Mouse (Mus musculus) intestine, embryonic 14.5 days (tissue): ENCODE data around the gene Metap2. TPM values are rescaled to one million over a fixed set of nuclear protein-coding genes. Genes with fewer than 3 reads are reported as not detected.
"Not testable (repeated sequence)": the region's sequence is repeated elsewhere in the genome, so short reads cannot be mapped to it uniquely, and the experiment has no call there.

Experiments used
- ATAC-seq: fragments of 200-750 bp; cut with Nextera tagmentation; replicated peaks from 2 replicates; pipeline ENCODE4 v1.8.0; 2017; ENCODE audit warnings: low read depth, moderate number of reproducible peaks, moderate TSS enrichment, moderate library complexity; ENCODE audit not compliant: low FRiP score, low TSS enrichment
- DNase-seq: peaks from one replicate; pipeline ENCODE4 v3.0.0-alpha.2; 2018; ENCODE audit warnings: low spot score
- H3K27ac ChIP-seq: fragments of 300-500 bp; sonication (generic); 2 replicates; pipeline ENCODE4 v1.5.1; 2014; ENCODE audit warnings: low read depth, mild to moderate bottlenecking, control low read depth
- H3K27me3 ChIP-seq: fragments of 300-500 bp; sonication (generic); replicated peaks from 2 replicates; pipeline ENCODE4 v1.6.1; 2014; ENCODE audit warnings: low read length, control low read depth; ENCODE audit not compliant: control insufficient read depth, insufficient read depth
- H3K36me3 ChIP-seq: fragments of 300-500 bp; sonication (generic); 2 replicates; pipeline ENCODE4 v1.6.1; 2014; ENCODE audit warnings: low read length, control low read depth; ENCODE audit not compliant: control insufficient read depth, insufficient read depth
- H3K4me1 ChIP-seq: fragments of 300-500 bp; sonication (generic); replicated peaks from 2 replicates; pipeline ENCODE4 v1.6.1; 2014; ENCODE audit warnings: low read length, control low read depth, mixed read lengths; ENCODE audit not compliant: control insufficient read depth, insufficient read depth
- H3K4me2 ChIP-seq: fragments of 300-500 bp; sonication (generic); 2 replicates; pipeline ENCODE4 v1.6.1; 2014; ENCODE audit warnings: low read length
- H3K4me3 ChIP-seq: fragments of 300-500 bp; sonication (generic); 2 replicates; pipeline ENCODE4 v1.5.1; 2014; ENCODE audit warnings: low read depth, low read length, control low read depth, mixed read lengths
- H3K9ac ChIP-seq: fragments of 300-500 bp; sonication (generic); 2 replicates; pipeline ENCODE4 v1.6.1; 2014; ENCODE audit warnings: mild to moderate bottlenecking, low read length
- H3K9me3 ChIP-seq: fragments of 300-500 bp; sonication (generic); 2 replicates; pipeline ENCODE4 v1.6.1; 2016; ENCODE audit warnings: low read length, control low read depth; ENCODE audit not compliant: control insufficient read depth
- WGBS: fragments of 180-500 bp; shearing (Covaris S2); extraction: QIAGEN DNeasy Blood & Tissue Kit; methylation state at CpG from one replicate; pipeline ENCODE4 v1.1.7; 2014; 5-methylcytosine and 5-hydroxymethylcytosine counted together
- polyA plus RNA-seq: library from polyadenylated mRNA; unstranded; fragments of >200 nt; fragmentation: Nextera tagmentation; extraction: Ambion mirVana; gene quantifications from 2 replicates; pipeline ENCODE4 v1.2.1, GENCODE M21; 2014

Metap2 gene
- polyA plus RNA-seq, 1 experiment from 2014 or later = 206 TPM

DNA sequence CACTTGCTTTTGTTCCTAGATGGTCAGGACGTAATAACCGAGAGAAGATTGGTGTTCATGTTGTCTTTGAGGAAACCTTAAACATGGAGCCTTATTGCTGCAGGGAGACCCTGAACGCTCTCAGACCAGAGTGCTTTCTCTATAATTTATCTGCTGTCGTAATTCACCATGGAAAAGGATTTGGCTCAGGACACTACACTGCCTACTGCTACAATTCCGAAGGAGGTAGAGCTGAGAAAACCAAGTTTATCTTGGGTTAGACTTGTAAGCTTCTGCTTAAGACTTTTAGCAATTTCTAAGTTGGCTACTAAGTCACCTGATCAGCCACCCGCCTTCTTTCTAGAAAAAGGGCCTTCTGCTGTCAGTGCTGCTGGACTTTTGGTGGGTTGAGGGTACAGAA is 40.8 kb downstream of the Metap2 start:
- ATAC-seq = no peak
- 86% methylated on average over 6 of the region's 6 CpGs for WGBS

DNA sequence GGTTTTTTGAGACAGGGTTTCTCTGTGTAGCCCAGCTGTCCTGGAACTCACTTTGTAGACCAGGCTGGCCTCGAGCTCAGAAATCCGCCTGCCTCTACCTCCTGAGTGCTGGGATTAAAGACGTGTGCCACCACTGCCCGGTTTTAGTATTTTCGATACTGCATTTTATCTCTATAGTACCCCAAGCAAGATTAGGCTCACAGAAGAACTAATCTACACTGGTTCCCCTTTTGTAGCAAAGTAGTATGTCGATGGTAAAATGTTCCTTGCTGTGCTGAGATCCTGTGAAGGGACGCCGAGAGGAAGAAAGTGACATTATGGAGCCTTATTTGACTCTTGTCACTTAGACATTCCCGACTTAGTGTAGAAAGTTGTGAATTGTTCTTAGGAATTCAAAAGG is 41.8 kb downstream of the Metap2 start:
- Histone ChIP-seq H3K4me1 (no peaks in the 10 kb centered on the region), H3K27me3 (no peaks in the 10 kb centered on the region), H3K9me3 (no peaks in the 10 kb centered on the region), H3K36me3 (peaks cover 14% of the 10 kb centered on the region), H3K9ac (no peak overlapping the region), H3K27ac (no peak overlapping the region), H3K4me3 (no peak overlapping the region), H3K4me2 (no peak overlapping the region)
- 89% methylated on average over 9 of the region's 9 CpGs for WGBS
- ATAC-seq = no peak
- peak; percentile 12 for DNase-seq

More for the DNA sequence above, 40.8 kb downstream of the Metap2 start:
- H3K9me3 ChIP-seq = no peaks in the 10 kb centered on the region
- peak; percentile 24 for DNase-seq
- no peak overlapping the region for H3K4me3 ChIP-seq
- H3K4me1 ChIP-seq = no peaks in the 10 kb centered on the region
- H3K27ac ChIP-seq = no peak overlapping the region
- H3K9ac ChIP-seq = no peak overlapping the region
- H3K36me3 ChIP-seq = peaks cover 24% of the 10 kb centered on the region
- no peak overlapping the region for H3K4me2 ChIP-seq
- no peaks in the 10 kb centered on the region for H3K27me3 ChIP-seq

DNA sequence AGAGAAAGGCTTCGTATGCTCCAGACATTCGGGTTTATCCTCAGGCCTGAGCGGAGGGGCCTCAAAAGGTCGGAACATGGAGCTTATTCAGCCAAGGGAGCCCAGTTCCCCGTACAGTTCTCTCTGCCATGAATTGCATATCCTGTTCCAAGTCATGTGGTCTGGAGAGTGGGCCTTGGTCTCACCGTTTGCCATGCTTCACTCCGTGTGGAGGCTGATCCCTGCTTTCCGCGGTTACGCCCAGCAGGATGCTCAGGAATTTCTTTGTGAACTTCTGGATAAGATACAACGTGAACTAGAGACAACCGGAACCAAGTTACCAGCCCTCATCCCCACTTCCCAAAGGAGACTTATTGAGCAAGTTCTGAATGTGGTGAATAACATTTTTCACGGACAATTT is 50.2 kb downstream of the Metap2 start:
- Histone ChIP-seq H3K4me2 (no peak overlapping the region), H3K9ac (no peak overlapping the region), H3K4me3 (no peak overlapping the region), H3K27me3 (no peaks in the 10 kb centered on the region), H3K9me3 (0 out of 2 replicates have a peak, but pooled peaks cover 8% of the 10 kb centered on the region), H3K4me1 (no peaks in the 10 kb centered on the region), H3K27ac (no peak overlapping the region), H3K36me3 (no peaks in the 10 kb centered on the region)
- ATAC-seq (no peak), DNase-seq (peak; percentile 39)
- WGBS = 95% methylated on average over 13 of the region's 13 CpGs

DNA sequence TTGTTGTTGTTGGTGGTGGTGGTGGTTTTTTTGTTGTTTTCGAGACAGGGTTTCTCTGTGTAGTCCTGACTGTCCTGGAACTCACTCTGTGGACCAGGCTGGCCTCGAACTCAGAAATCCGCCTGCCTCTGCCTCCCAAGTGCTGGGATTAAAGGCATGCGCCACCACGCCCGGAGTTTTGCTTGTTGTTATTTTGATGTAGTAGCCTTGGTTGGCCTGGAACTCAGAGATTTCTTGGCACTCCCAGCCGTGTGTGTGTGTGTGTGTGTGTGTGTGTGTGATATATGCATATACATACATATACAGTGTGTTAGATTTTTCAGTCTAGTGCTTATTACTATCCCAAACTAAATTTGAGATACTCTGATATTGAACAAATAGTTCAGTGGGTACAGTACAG is 61.8 kb downstream of the Metap2 start:
- not testable (repeated sequence) for H3K27ac ChIP-seq, H3K4me1 ChIP-seq, H3K9me3 ChIP-seq, H3K4me2 ChIP-seq, H3K9ac ChIP-seq, H3K4me3 ChIP-seq, ATAC-seq, H3K36me3 ChIP-seq
- H3K27me3 ChIP-seq = peaks cover 61% of the 10 kb centered on the region
- 85% methylated on average over 7 of the region's 7 CpGs for WGBS
- DNase-seq = peak; percentile 46

DNA sequence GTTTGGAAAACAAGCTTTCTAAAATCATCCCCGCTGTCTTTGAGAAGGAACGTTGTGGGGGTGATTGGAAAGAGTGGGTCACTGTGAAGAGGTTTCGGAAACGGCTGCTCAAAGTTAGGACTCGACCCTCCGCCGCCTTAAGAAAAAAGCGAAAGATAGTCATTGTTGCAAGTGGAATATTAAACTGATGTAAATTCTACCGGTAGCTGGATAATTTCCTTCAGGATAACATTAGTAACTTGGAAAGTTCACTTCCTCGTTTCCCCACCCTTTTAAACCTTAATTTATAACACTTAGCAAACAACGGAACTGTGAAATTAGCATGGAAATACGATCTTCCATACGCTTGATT is 62.5 kb downstream of the Metap2 start:
- H3K4me1 ChIP-seq = peaks cover 4% of the 10 kb centered on the region; the same call in 1 of the 2 replicates
- no peaks in the 10 kb centered on the region for H3K36me3 ChIP-seq
- ATAC-seq = no peak
- peak overlapping the region; percentile 98 for H3K4me2 ChIP-seq
- peaks cover 69% of the 10 kb centered on the region for H3K27me3 ChIP-seq
- peak overlapping the region; percentile 64 for H3K4me3 ChIP-seq
- no peaks in the 10 kb centered on the region for H3K9me3 ChIP-seq
- no peak overlapping the region; the same call in 1 of the 2 replicates for H3K9ac ChIP-seq
- DNase-seq = no peak
- no peak overlapping the region for H3K27ac ChIP-seq
- 5% methylated on average over 13 of the region's 13 CpGs for WGBS

DNA sequence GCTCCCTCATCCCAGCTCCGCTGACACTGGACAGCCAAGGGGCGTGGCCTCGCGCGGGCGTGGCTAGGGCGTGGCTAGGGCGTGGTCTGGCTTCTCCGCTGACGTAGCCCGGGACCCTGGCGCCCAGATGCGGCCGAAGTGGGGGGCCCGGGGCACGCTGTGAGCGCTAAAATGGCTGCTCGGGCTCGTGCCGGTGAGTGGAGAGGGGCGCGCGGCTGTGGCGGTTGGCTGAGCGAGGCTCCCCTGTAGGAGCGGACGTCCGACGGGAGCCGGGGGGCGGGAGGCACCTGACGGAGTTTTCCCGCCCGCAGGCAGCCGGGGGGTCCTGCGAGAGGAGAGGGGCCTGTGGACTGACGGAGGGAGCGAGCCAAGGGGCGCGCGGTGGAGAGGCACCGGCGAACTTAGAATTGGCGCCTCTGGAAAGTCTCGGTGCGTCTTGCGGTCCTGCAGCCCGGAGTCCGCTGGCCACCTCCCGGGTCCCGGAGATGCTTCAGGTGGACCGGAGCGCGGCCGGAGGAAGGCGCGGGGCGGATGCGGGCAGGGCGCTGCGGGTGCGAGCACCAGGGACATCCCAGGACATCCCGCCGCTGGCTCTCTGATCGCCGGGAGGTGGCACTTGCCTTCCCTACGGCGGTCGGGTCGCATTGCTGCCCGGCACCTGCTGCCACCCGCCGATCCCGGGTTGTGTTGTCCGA is 63.0 kb downstream of the Metap2 start:
- Histone ChIP-seq H3K9ac (peak overlapping the region; percentile 22; the same call in 1 of the 2 replicates), H3K27me3 (peaks cover 69% of the 10 kb centered on the region), H3K27ac (no peak overlapping the region), H3K4me3 (peak overlapping the region; percentile 64), H3K9me3 (no peaks in the 10 kb centered on the region), H3K4me2 (peak overlapping the region; percentile 98), H3K36me3 (no peaks in the 10 kb centered on the region), H3K4me1 (peaks cover 4% of the 10 kb centered on the region; the same call in 1 of the 2 replicates)
- ATAC-seq = peak; percentile 89
- WGBS = under 1% methylated on average over 70 of the region's 75 CpGs
- peak; percentile 94 for DNase-seq

DNA sequence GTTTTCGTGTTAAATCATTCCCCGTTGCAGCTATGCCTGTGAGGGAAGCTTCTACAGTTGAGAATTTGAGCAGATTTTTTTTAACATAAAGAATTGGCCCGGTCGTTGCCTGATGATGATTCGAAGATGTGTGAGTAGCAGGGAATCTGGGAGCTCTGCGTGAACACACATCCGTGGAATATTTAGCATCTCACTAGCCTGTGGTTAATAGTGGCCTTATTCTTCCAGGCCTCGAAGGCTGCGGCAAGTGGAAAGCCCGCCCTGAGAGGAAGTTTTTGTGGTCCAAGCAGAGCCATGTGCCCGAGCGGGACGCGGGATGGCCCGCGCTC is 63.6 kb downstream of the Metap2 start:
- peaks cover 4% of the 10 kb centered on the region; the same call in 1 of the 2 replicates for H3K4me1 ChIP-seq
- H3K9ac ChIP-seq = peak overlapping the region; percentile 22; the same call in 1 of the 2 replicates
- H3K4me3 ChIP-seq = peak overlapping the region; percentile 64
- peak overlapping the region; percentile 98 for H3K4me2 ChIP-seq
- DNase-seq (no peak), ATAC-seq (no peak)
- H3K36me3 ChIP-seq = no peaks in the 10 kb centered on the region
- H3K27me3 ChIP-seq = peaks cover 69% of the 10 kb centered on the region
- H3K9me3 ChIP-seq = no peaks in the 10 kb centered on the region
- H3K27ac ChIP-seq = no peak overlapping the region
- 3% methylated on average over 16 of the region's 16 CpGs for WGBS

DNA sequence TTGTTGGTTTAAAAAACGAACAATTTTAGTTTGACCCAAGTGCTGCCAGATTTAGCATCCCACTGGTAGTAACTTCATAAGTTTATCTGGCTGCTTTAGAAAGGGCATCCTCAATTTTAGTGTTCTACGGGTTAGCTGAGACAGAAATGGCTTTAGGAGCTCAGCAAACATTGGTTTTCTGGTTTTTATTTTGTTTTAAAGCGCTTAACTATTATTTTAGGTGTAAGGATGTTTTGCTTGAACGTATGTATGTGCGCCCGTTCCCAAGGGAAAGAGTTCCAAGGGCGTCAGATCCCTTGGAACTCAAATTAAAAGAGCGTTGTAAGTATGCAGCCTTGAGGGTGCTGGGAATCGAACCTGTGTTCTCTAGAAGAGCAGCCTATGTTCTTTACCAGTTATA is 64.1 kb downstream of the Metap2 start:
- H3K27ac ChIP-seq = no peak overlapping the region
- peaks cover 68% of the 10 kb centered on the region for H3K27me3 ChIP-seq
- ATAC-seq (no peak), DNase-seq (no peak)
- H3K4me1 ChIP-seq = peaks cover 4% of the 10 kb centered on the region; the same call in 1 of the 2 replicates
- H3K4me3 ChIP-seq = no peak overlapping the region
- no peaks in the 10 kb centered on the region for H3K9me3 ChIP-seq
- 32% methylated on average over 9 of the region's 9 CpGs for WGBS
- H3K36me3 ChIP-seq = no peaks in the 10 kb centered on the region
- no peak overlapping the region for H3K4me2 ChIP-seq
- H3K9ac ChIP-seq = no peak overlapping the region
